Mouse (Mus musculus): ENCODE results near the gene Slc8a1. TPM values are rescaled to one million over a fixed set of nuclear protein-coding genes. Genes with fewer than 3 reads are reported as not detected.
A peak's percentile ranks its signal among the peaks of the same experiment; 100 is the strongest.

Slc8a1 gene
- polyA plus RNA-seq, 1 experiment from 2014 or later: 9.7 TPM

- Histone ChIP-seq H3K4me1 (replicated peaks) (no peaks in the 10 kb centered on the region), H3K9me3 (no peaks in the 10 kb centered on the region), H3K9ac (replicated peaks) (no peak overlapping the region), H3K27me3 (peaks cover 5% of the 10 kb centered on the region; the same call in 1 of the 2 replicates), H3K4me3 (replicated peaks) (no peak overlapping the region), H3K4me2 (replicated peaks) (no peak overlapping the region), H3K27ac (no peak overlapping the region), H3K36me3 (no peaks in the 10 kb centered on the region)
- ATAC-seq: no peak
- WGBS: 73% methylated on average over 3 of the region's 3 CpGs
These were observed 130.7 kb downstream of the Slc8a1 start for GRCm38 (mm10) chr17:81607515-81607914.

- peaks cover 5% of the 10 kb centered on the region; the same call in 1 of the 2 replicates for H3K27me3 ChIP-seq
- no peaks in the 10 kb centered on the region for H3K36me3 ChIP-seq
- no peaks in the 10 kb centered on the region for H3K9me3 ChIP-seq
- WGBS: 82% methylated on average over 2 of the region's 2 CpGs
- no peak overlapping the region for H3K4me3 ChIP-seq (replicated peaks)
- no peak overlapping the region for H3K4me2 ChIP-seq (replicated peaks)
- no peak for ATAC-seq
- no peak overlapping the region for H3K27ac ChIP-seq
- no peak overlapping the region for H3K9ac ChIP-seq (replicated peaks)
- no peaks in the 10 kb centered on the region for H3K4me1 ChIP-seq (replicated peaks)
These were observed 132.1 kb downstream of the Slc8a1 start for GRCm38 (mm10) chr17:81606084-81606483.

GRCm38 (mm10) chr17:81605219-81605660, 132.9 kb downstream of the Slc8a1 start:
- H3K4me1 ChIP-seq (replicated peaks): no peaks in the 10 kb centered on the region
- 71% methylated on average over 4 of the region's 4 CpGs for WGBS
- no peak overlapping the region for H3K9ac ChIP-seq (replicated peaks)
- H3K4me2 ChIP-seq (replicated peaks): no peak overlapping the region
- H3K4me3 ChIP-seq (replicated peaks): no peak overlapping the region
- H3K9me3 ChIP-seq: no peaks in the 10 kb centered on the region
- no peaks in the 10 kb centered on the region for H3K36me3 ChIP-seq
- H3K27me3 ChIP-seq: peaks cover 5% of the 10 kb centered on the region; the same call in 1 of the 2 replicates
- no peak for ATAC-seq
- no peak overlapping the region for H3K27ac ChIP-seq

GRCm38 (mm10) chr17:81599072-81599471, 139.1 kb downstream of the Slc8a1 start:
- H3K4me1 ChIP-seq (replicated peaks): no peaks in the 10 kb centered on the region
- 92% methylated on average over 2 of the region's 2 CpGs for WGBS
- ATAC-seq: no peak
- no peaks in the 10 kb centered on the region for H3K9me3 ChIP-seq
- H3K36me3 ChIP-seq: no peaks in the 10 kb centered on the region
- H3K4me2 ChIP-seq (replicated peaks): no peak overlapping the region
- no peak overlapping the region for H3K9ac ChIP-seq (replicated peaks)
- H3K27me3 ChIP-seq: no peaks in the 10 kb centered on the region
- no peak overlapping the region for H3K4me3 ChIP-seq (replicated peaks)
- H3K27ac ChIP-seq: no peak overlapping the region

GRCm38 (mm10) chr17:81589791-81590190, 148.4 kb downstream of the Slc8a1 start:
- Histone ChIP-seq H3K4me3 (replicated peaks) (no peak overlapping the region), H3K27ac (no peak overlapping the region), H3K9me3 (no peaks in the 10 kb centered on the region), H3K4me1 (replicated peaks) (no peaks in the 10 kb centered on the region), H3K9ac (replicated peaks) (no peak overlapping the region), H3K27me3 (no peaks in the 10 kb centered on the region), H3K4me2 (replicated peaks) (no peak overlapping the region), H3K36me3 (no peaks in the 10 kb centered on the region)
- WGBS: 77% methylated on average over 7 of the region's 7 CpGs
- ATAC-seq: no peak

- Histone ChIP-seq H3K4me2 (replicated peaks) (no peak overlapping the region), H3K9ac (replicated peaks) (no peak overlapping the region), H3K27ac (no peak overlapping the region), H3K27me3 (no peaks in the 10 kb centered on the region), H3K4me1 (replicated peaks) (no peaks in the 10 kb centered on the region), H3K36me3 (no peaks in the 10 kb centered on the region), H3K4me3 (replicated peaks) (no peak overlapping the region), H3K9me3 (no peaks in the 10 kb centered on the region)
- WGBS: 95% methylated on average over 5 of the region's 5 CpGs
- ATAC-seq: no peak
These were observed 151.4 kb downstream of the Slc8a1 start for GRCm38 (mm10) chr17:81586759-81587158.

GRCm38 (mm10) chr17:81579728-81580425, 158.3 kb downstream of the Slc8a1 start:
- Histone ChIP-seq H3K4me1 (replicated peaks) (no peaks in the 10 kb centered on the region), H3K9me3 (0 out of 2 replicates have a peak, but pooled peaks cover 3% of the 10 kb centered on the region), H3K27me3 (no peaks in the 10 kb centered on the region), H3K9ac (replicated peaks) (no peak overlapping the region), H3K36me3 (no peaks in the 10 kb centered on the region), H3K27ac (no peak overlapping the region), H3K4me3 (replicated peaks) (no peak overlapping the region), H3K4me2 (replicated peaks) (no peak overlapping the region)
- WGBS: 91% methylated on average over 10 of the region's 10 CpGs
- ATAC-seq: no peak

- WGBS: 93% methylated on average over 3 of the region's 3 CpGs
- H3K4me3 ChIP-seq (replicated peaks): no peak overlapping the region
- H3K4me1 ChIP-seq (replicated peaks): no peaks in the 10 kb centered on the region
- no peak for ATAC-seq
- no peak overlapping the region for H3K4me2 ChIP-seq (replicated peaks)
- H3K9me3 ChIP-seq: 0 out of 2 replicates have a peak, but pooled peaks cover 3% of the 10 kb centered on the region
- no peaks in the 10 kb centered on the region for H3K36me3 ChIP-seq
- no peak overlapping the region for H3K27ac ChIP-seq
- no peak overlapping the region for H3K9ac ChIP-seq (replicated peaks)
- H3K27me3 ChIP-seq: no peaks in the 10 kb centered on the region
These were observed 161.3 kb downstream of the Slc8a1 start for GRCm38 (mm10) chr17:81576893-81577292.

- no peak overlapping the region for H3K4me3 ChIP-seq (replicated peaks)
- no peaks in the 10 kb centered on the region for H3K36me3 ChIP-seq
- 57% methylated on average over 9 of the region's 9 CpGs for WGBS
- no peak overlapping the region for H3K27ac ChIP-seq
- no peak overlapping the region for H3K9ac ChIP-seq (replicated peaks)
- no peaks in the 10 kb centered on the region for H3K9me3 ChIP-seq
- no peak for ATAC-seq
- H3K27me3 ChIP-seq: no peaks in the 10 kb centered on the region
- no peaks in the 10 kb centered on the region for H3K4me1 ChIP-seq (replicated peaks)
- no peak overlapping the region for H3K4me2 ChIP-seq (replicated peaks)
These were observed 172.4 kb downstream of the Slc8a1 start for GRCm38 (mm10) chr17:81565634-81566372.

- Histone ChIP-seq H3K9me3 (no peaks in the 10 kb centered on the region), H3K9ac (replicated peaks) (no peak overlapping the region), H3K27ac (0 out of 2 replicates have a peak overlapping the region, but pooled peaks have one; percentile 5), H3K4me3 (replicated peaks) (no peak overlapping the region), H3K4me2 (replicated peaks) (no peak overlapping the region), H3K36me3 (no peaks in the 10 kb centered on the region), H3K27me3 (no peaks in the 10 kb centered on the region), H3K4me1 (replicated peaks) (no peaks in the 10 kb centered on the region; the same call in 1 of the 2 replicates)
- WGBS: 34% methylated on average over 6 of the region's 6 CpGs
- peak; percentile 71 for ATAC-seq
These were observed 184.0 kb downstream of the Slc8a1 start for GRCm38 (mm10) chr17:81554052-81554734.

GRCm38 (mm10) chr17:81551856-81552635, 186.1 kb downstream of the Slc8a1 start:
- Histone ChIP-seq H3K27ac (no peak overlapping the region), H3K9ac (replicated peaks) (no peak overlapping the region), H3K4me3 (replicated peaks) (no peak overlapping the region), H3K27me3 (no peaks in the 10 kb centered on the region), H3K4me1 (replicated peaks) (no peaks in the 10 kb centered on the region; the same call in 1 of the 2 replicates), H3K9me3 (no peaks in the 10 kb centered on the region), H3K4me2 (replicated peaks) (no peak overlapping the region), H3K36me3 (no peaks in the 10 kb centered on the region)
- 87% methylated on average over 6 of the region's 6 CpGs for WGBS
- ATAC-seq: no peak

Data from midbrain, embryonic 13.5 days (tissue).